Mouse (Mus musculus): ENCODE data around the gene Ankef1.

DNA sequence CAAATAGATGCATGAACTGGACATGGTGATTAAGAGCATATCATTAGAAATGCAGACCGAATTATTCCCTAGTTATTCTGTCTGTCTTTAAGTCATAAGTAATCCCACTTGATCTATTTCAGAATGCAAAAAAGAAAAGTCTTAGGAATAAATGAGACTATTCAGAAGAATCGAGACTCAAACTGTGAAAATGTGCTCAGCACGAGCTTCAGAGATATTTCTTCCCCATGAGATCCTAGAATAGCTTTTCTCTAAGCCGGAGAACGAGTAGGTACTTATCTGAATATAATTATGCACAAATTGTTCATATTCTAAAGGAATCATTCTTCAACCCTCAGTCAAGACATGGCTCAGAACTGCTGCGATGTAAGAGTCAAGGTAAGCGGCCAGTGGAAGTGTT is 27.2 kb downstream of the Ankef1 start:
- TF ChIP-seq CTCF (IDR thresholded peaks at IDR 0.05; ENCODE audit: low read depth, low read length): no peak
- TF ChIP-seq POLR2AphosphoS5 (IDR thresholded peaks at IDR 0.05; ENCODE audit: insufficient replicate concordance, low read depth, low read length): no peak
- TF ChIP-seq GATA2 (IDR thresholded peaks at IDR 0.05; ENCODE audit: borderline replicate concordance, low read depth, low read length): no peak
